Mouse (Mus musculus) hindbrain, embryonic 16.5 days (tissue): ENCODE results near the gene Tor2a. TPM values are rescaled to one million over a fixed set of nuclear protein-coding genes. Genes with fewer than 3 reads are reported as not detected.

ENCODE experiments used
- ATAC-seq: fragments of 200-750 bp; cut with Nextera tagmentation; 2 replicates; pipeline ENCODE4 v1.8.0; 2017; ENCODE audit warnings: moderate TSS enrichment, moderate library complexity
- H3K27ac ChIP-seq: fragments of 300-500 bp; sonication (generic); 2 replicates; pipeline ENCODE4 v1.5.1; 2014; ENCODE audit warnings: low read depth, mild to moderate bottlenecking, control low read depth, low read length, moderate library complexity
- H3K27me3 ChIP-seq: fragments of 300-500 bp; sonication (generic); replicated peaks from 2 replicates; pipeline ENCODE4 v1.6.1; 2014; ENCODE audit warnings: low read length; ENCODE audit not compliant: control insufficient read depth, insufficient read depth
- H3K36me3 ChIP-seq: fragments of 300-500 bp; sonication (generic); 2 replicates; pipeline ENCODE4 v1.6.1; 2014; ENCODE audit warnings: mild to moderate bottlenecking, low read length, moderate library complexity, mixed read lengths; ENCODE audit not compliant: control insufficient read depth, insufficient read depth
- H3K4me1 ChIP-seq: fragments of 300-500 bp; sonication (generic); 2 replicates; pipeline ENCODE4 v1.6.1; 2014; ENCODE audit warnings: low read depth, low read length; ENCODE audit not compliant: control insufficient read depth, insufficient read depth
- H3K4me2 ChIP-seq: fragments of 300-500 bp; sonication (generic); 2 replicates; pipeline ENCODE4 v1.6.1; 2014; ENCODE audit warnings: mild to moderate bottlenecking, low read length, control low read depth, moderate library complexity
- H3K4me3 ChIP-seq: fragments of 300-500 bp; sonication (generic); 2 replicates; pipeline ENCODE4 v1.5.1; 2014; ENCODE audit warnings: mild to moderate bottlenecking, low read length, control low read depth, moderate library complexity
- H3K9ac ChIP-seq: fragments of 300-500 bp; sonication (generic); 2 replicates; pipeline ENCODE4 v1.6.1; 2014; ENCODE audit warnings: low read depth, mild to moderate bottlenecking, control low read depth, low read length, moderate library complexity
- H3K9me3 ChIP-seq: fragments of 300-500 bp; sonication (generic); 2 replicates; pipeline ENCODE4 v1.6.1; 2014; ENCODE audit warnings: mild to moderate bottlenecking, low read length, moderate library complexity; ENCODE audit not compliant: control insufficient read depth
- WGBS: fragments of 180-500 bp; shearing (Covaris S2); extraction: QIAGEN DNeasy Blood & Tissue Kit; methylation state at CpG from one replicate; pipeline ENCODE4 v1.1.7; 2014; 5-methylcytosine and 5-hydroxymethylcytosine counted together
- microRNA counts: library from miRNA; unstranded; fragments of <30 nt; microRNA quantifications from one replicate; lab custom pipeline; 2016
- microRNA-seq: library from miRNA; unstranded; fragments of <30 nt; microRNA quantifications from one replicate; pipeline ENCODE4, GENCODE M21; 2017
- polyA plus RNA-seq: library from polyadenylated mRNA; unstranded; fragments of >200 nt; fragmentation: Nextera tagmentation; extraction: Ambion mirVana; gene quantifications from 2 replicates; pipeline ENCODE4 v1.2.1, GENCODE M21; 2015

Tor2a gene
- polyA plus RNA-seq, 1 experiment from 2014 or later, result 50.8 TPM

DNA sequence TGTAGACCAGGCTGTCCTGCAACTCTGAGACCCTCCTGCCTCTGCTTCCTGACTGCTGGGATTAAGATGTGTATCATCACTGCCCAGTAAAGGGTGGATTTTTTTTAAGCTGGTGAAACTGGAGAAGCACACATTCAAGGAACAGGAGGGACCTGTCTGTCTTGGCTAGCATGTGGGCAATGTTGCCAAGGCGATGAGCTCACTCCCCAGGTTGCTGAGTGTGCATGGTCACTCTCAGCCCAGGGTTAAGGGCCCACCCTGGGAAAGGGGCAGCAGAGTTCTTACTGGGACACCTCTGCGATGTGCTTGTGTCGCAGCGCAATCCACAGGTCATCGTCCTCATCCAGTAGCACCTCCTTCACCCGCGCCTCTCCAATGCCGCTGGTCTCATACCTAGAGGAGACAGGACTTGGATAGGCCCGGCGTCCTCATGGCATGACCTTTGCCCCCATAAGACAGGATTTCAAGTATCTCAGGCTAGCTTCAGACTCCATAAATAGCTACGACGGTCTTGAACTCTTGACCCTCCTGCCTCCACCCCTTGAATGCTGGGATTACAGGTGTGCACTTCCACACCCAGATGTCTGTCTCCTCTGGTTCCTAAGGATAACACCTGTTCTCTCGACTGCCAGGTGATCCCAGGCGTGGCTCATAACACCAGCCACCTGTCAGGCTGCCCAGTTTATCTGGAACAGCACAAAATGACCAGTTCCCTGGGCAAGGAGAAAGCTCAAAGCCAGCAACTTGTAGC lies 52.0 kb downstream of the Tor2a start:
- Histone ChIP-seq H3K27me3 (no peaks in the 10 kb centered on the region), H3K4me3 (no peak overlapping the region), H3K4me1 (no peaks in the 10 kb centered on the region), H3K36me3 (peaks cover 67% of the 10 kb centered on the region), H3K9me3 (no peaks in the 10 kb centered on the region), H3K4me2 (no peak overlapping the region), H3K9ac (no peak overlapping the region), H3K27ac (no peak overlapping the region)
- ATAC-seq, result no peak
- WGBS, result 94% methylated on average over 14 of the region's 14 CpGs

MicroRNAs encoded within 50 kb of the gene (microRNA counts, 519-probe panel; counts per million panel counts)
- 1,926 counts per million, percentile 24 among the panel's probes with 10 or more counts for microRNA mmu-miR-2861 (lab: Ali Mortazavi, UCI)

Small RNAs within 50 kb of the gene (microRNA-seq; reads per million reads assigned to microRNA genes)
- not detected for gene Mir2861
- gene Mir3960, result not detected

Other genes with a start within 250 kb of the Tor2a start
- 7.3 and 7.9 TPM in 2 replicates for gene Fam102a, start 221.9 kb upstream of the Tor2a start, polyA plus RNA-seq
- gene Dpm2, start 186.4 kb upstream of the Tor2a start, polyA plus RNA-seq, result 142 and 150 TPM in 2 replicates
- 16.9 and 20.4 TPM in 2 replicates for gene Pip5kl1, start 182.4 kb upstream of the Tor2a start, polyA plus RNA-seq
- gene 9430097D07Rik, start 181.6 kb upstream of the Tor2a start, polyA plus RNA-seq, result 0.72 and 1.6 TPM in 2 replicates
- 49.6 and 54.3 TPM in 2 replicates for gene St6galnac4, start 170.1 kb upstream of the Tor2a start, polyA plus RNA-seq
- gene St6galnac6, start 157.5 kb upstream of the Tor2a start, polyA plus RNA-seq, result 29.5 and 35.4 TPM in 2 replicates
- gene Ak1, start 135.5 kb upstream of the Tor2a start, polyA plus RNA-seq, result 111 and 117 TPM in 2 replicates
- gene Eng, start 110.6 kb upstream of the Tor2a start, polyA plus RNA-seq, result 34.2 and 39.5 TPM in 2 replicates
- 20.2 and 20.9 TPM in 2 replicates for gene Fpgs, start 53.1 kb upstream of the Tor2a start, polyA plus RNA-seq
- 63.6 and 69.4 TPM in 2 replicates for gene Cdk9, start 44.2 kb upstream of the Tor2a start, polyA plus RNA-seq
- 58.5 and 58.6 TPM in 2 replicates for gene Sh2d3c, start 36.2 kb upstream of the Tor2a start, polyA plus RNA-seq
- gene 6330409D20Rik, start 16.2 kb upstream of the Tor2a start, polyA plus RNA-seq, result 2.6 and 3.4 TPM in 2 replicates
- 0.53 and 0.60 TPM in 2 replicates for gene Ttc16, start 18.4 kb downstream of the Tor2a start, polyA plus RNA-seq
- 6.5 and 6.8 TPM in 2 replicates for gene Ptrh1, start 18.6 kb downstream of the Tor2a start, polyA plus RNA-seq
- 0.75 and 1.1 TPM in 2 replicates for gene Cfap157, start 27.2 kb downstream of the Tor2a start, polyA plus RNA-seq
- gene Stxbp1, start 90.0 kb downstream of the Tor2a start, polyA plus RNA-seq, result 357 and 362 TPM in 2 replicates
- gene Fam129b, start 118.9 kb downstream of the Tor2a start, polyA plus RNA-seq, result 31.7 and 37.0 TPM in 2 replicates
- gene Rpl12, start 204.3 kb downstream of the Tor2a start, polyA plus RNA-seq, result 78.7 and 85.4 TPM in 2 replicates
- gene Lrsam1, start 204.4 kb downstream of the Tor2a start, polyA plus RNA-seq, result 24.5 and 28.3 TPM in 2 replicates
- gene Slc2a8, start 224.8 kb downstream of the Tor2a start, polyA plus RNA-seq, result 23.2 and 26.0 TPM in 2 replicates